Mouse (Mus musculus) c-Kit-positive CD71-positive TER-119-positive erythroid progenitor cells, embryonic 14.5 days (primary cell): Measurements from ENCODE around the gene Tmem132c.

Experiments
- DNase-seq: peaks from one replicate; pipeline ENCODE4 v3.0.0-alpha.2; 2013; ENCODE audit warnings: low spot score

Tmem132c gene

GRCm38 (mm10) chr5:127286886-127287285 lies 45.3 kb downstream of the Tmem132c start:
- no peak for DNase-seq

DNA sequence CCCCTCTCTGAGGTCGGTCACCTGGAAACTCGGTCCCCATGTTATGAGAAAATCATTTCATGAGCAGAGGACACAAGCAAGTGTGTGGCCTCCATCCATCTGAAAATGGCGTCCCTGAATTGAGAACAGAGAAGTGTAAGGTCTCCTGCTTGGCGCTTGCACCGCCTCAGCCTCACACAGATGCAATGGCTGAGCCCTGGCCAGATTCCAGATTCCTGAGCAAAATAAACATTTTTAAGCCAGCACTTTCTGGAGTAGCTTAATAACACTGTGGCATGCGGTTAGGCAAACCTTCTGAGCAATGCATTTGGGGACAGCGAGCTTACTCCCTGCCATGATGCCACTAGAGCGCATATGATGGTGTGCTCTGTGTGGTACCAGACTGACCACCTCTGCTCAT lies 48.1 kb downstream of the Tmem132c start:
- DNase-seq = no peak

DNA sequence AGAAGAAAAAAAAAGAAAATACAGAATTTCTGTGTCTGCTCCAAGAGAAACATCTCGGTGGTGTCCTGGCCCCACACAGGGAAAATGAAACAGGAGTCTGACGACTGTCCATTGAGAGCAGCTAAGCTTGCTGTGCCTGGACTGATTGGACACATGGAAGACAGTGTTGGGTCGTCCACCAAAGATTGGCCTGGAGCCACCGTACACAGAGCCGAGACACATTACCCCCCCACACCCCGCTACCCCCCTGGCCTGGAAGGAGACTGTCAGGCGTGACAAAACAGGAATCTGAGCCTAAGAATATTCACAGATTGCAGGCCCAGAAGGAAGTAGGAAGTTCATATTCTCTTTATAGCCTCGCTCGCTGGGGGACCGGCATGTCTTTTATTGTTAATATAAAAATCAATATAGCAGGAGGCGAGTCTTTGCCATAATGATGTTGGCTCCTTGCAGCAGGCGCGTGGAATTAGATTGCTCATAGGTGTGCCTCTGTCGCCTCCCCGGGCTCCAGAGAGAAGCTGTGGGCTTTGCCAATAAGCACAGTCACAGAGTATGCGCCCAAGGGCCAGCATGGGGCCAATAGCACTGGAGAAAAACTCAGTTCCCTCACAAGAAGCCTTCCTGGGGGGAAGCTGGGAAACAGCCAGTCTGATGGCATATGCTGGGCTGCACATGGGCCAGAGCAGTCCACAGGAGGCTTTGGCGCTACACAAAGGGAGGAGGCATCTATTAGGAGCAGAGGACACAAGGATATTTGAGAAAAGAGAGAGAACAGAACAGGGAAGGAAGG lies 49.0 kb downstream of the Tmem132c start:
- DNase-seq = no peak

GRCm38 (mm10) chr5:127291581-127291980 lies 50.0 kb downstream of the Tmem132c start:
- DNase-seq = no peak

GRCm38 (mm10) chr5:127293698-127294097 lies 52.1 kb downstream of the Tmem132c start:
- DNase-seq = no peak

- no peak for DNase-seq
These were observed 55.9 kb downstream of the Tmem132c start for GRCm38 (mm10) chr5:127297461-127297860.

- DNase-seq = no peak
These were observed 56.5 kb downstream of the Tmem132c start for GRCm38 (mm10) chr5:127298060-127298459.

- DNase-seq = no peak
These were observed 57.4 kb downstream of the Tmem132c start for GRCm38 (mm10) chr5:127299010-127299409.

GRCm38 (mm10) chr5:127300597-127301254 lies 59.1 kb downstream of the Tmem132c start:
- DNase-seq = no peak

DNA sequence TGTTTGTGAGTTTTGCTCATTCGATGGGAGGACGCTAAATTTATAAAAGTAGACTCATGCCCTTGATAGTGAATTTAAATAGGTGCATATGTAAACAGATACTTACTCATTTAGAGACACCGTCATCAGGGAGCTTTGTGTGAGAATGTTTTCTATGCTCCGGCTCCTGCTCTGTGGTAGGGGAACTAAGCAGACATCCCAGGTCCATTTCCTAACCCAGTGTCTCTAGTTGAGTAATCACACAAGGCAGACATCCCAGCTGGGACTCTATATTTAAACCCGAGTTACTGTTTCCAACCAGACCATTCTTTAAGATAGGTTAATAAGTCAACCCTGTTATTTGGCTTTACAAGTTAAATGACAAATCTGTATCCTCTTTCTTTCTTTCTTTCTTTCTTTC lies 63.7 kb downstream of the Tmem132c start:
- no peak for DNase-seq

DNA sequence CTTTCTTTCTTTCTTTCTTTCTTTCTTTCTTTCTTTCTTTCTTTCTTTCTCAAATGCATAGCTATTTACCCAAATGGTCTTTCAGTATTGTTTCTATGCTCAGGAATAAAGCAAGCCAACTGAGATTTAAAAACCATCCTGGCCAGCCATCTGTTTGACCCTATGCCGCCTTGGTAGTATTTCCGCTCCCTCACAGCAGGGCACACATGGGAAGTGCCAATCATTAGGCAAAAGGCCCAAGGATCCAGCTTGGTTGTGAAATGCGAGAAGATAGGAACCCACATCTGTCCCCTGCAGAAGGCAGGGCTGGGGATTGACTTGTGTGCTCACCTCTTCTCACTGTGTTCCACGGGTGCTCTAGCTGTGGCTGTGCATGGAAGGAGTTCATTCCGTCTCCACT lies 64.1 kb downstream of the Tmem132c start:
- DNase-seq = no peak

DNA sequence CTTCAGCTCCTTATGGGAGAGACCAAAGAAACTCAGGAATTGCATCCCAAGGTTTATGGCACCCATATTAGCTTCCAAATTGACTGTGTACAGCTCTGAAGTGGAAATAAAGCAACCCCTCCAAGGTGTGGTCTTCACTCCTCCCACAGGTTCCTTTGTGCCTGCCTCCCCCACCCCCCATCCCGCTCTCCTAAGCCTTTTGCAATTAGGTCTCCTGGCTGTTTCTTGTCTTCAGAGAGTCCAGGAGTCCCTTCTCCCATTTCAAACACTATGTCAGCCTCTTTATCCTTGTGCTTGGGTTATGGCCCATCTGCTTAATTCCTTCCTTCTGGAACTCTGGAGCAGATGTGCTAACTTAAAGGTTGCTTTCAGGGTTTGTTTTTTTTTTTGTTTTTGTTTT lies 65.1 kb downstream of the Tmem132c start:
- DNase-seq = no peak

DNA sequence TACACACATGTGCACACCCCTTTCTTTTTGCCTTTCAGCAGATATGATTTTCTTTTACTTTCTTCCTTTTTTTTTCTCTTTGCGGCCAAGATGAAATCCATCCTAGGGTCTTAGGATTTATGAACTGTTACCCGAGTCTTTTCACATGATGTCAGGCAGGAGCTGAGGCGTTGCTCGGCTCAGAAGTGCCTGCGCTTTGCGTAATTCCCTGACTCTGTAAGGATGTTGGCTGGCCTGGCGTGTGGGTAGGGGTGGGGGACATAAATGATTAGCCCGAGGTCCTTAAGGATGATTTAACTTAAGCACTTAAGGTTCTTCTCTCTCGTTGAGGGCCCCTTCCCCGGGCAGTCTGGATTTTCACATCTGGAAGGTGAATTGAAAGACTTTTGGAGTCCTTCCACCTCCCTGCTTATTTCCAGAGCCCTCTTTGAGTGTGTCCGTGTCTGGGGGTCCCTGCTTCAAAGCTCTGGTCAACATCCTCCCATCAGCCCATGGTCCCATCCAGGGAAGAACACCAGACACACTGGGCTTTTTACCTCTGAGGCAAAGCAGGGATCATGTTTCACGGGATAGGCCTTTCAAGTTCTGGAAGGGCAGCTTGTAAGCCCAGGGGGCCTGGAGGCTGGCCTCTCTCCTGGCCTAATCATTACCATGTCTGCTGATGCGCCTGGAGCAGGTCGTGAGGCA lies 68.9 kb downstream of the Tmem132c start:
- no peak for DNase-seq

GRCm38 (mm10) chr5:127311005-127311331 lies 69.4 kb downstream of the Tmem132c start:
- DNase-seq = no peak

DNA sequence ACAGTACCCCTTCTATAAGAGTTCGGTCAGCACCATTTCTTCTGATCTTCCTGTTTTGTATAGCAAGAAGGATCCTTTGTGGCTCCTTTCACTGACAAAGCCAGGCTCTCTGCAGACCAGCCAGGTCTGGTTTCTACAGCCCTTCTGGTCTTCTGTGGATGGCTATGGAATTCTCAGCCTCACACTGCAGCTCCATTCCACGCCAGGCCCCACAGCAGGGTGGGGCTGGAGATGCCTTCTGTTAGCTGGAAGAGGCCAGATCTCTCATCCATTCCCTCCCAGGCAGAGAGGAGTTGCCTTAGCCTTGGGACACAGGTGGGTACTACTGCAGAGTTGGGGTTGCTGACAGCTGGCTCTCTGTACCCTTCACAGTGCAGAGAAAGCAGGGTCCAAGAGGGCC lies 72.0 kb downstream of the Tmem132c start:
- DNase-seq = no peak

GRCm38 (mm10) chr5:127319096-127319779 lies 77.6 kb downstream of the Tmem132c start:
- no peak for DNase-seq

DNA sequence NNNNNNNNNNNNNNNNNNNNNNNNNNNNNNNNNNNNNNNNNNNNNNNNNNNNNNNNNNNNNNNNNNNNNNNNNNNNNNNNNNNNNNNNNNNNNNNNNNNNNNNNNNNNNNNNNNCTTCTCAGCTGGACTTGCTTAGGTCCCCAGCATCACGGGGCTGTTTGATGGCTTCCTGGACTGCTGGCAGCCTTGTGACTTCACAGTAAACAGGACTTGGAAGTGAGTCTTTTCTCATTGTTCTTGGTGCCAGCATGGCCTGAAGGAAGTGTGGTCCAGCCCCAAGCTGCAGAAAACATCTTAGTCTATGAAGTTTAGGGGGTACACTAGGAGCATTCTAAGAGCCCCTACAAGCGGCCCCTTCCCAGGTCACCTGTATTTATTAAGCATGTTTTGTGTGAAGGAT lies 83.0 kb downstream of the Tmem132c start:
- DNase-seq = no peak

GRCm38 (mm10) chr5:127336048-127336907 lies 94.7 kb downstream of the Tmem132c start:
- no peak for DNase-seq

GRCm38 (mm10) chr5:127336908-127337265 lies 95.3 kb downstream of the Tmem132c start:
- DNase-seq = no peak

GRCm38 (mm10) chr5:127339016-127339435 lies 97.4 kb downstream of the Tmem132c start:
- DNase-seq = no peak

DNA sequence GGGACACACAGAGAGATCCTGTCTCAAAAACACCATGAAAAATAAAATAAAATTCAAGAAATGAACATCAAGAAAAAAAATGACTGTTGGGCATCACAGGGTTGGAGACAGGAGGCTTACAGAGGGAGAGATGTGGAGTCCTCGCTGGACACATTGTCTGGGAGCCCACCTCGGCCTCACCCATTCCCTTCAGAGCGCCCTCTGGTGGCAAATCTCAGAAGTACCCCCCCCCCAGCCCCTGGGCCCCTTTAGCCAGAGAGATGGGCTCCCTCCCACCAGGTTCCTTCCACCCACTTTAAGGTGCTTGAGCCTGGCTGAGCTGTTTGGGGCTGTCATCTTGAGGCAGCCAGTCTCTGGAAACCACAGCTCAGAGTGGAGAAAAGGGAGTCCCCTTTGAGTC lies 99.5 kb downstream of the Tmem132c start:
- no peak for DNase-seq

DNA sequence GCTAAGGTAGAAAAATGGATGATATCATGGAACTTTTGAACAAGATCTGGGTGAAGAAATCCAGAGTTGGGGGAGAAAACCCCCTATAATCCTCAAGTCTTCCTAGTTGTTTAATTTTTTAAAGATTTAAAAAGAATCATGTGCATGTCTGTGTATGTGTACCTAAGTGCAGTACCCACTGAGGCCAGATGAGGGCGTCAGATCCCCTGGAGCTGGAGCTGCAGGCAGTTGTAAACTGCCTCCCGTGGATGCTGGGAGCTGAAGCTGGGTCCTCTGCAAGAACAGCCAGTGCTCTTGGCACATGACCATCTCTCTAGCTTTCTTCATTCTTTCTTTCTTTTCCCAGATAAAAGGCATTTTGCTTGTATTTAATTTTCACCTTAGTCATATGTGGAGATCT lies 103.1 kb downstream of the Tmem132c start:
- no peak for DNase-seq
